Mouse (Mus musculus): ENCODE measurements at regions not wholly inside any gene's neighbourhood (a gene's known extent, or its start where the extent isn't known, plus 50 kb on each side); places are given as distances from the start of the nearest gene placed in this dataset.

DNA sequence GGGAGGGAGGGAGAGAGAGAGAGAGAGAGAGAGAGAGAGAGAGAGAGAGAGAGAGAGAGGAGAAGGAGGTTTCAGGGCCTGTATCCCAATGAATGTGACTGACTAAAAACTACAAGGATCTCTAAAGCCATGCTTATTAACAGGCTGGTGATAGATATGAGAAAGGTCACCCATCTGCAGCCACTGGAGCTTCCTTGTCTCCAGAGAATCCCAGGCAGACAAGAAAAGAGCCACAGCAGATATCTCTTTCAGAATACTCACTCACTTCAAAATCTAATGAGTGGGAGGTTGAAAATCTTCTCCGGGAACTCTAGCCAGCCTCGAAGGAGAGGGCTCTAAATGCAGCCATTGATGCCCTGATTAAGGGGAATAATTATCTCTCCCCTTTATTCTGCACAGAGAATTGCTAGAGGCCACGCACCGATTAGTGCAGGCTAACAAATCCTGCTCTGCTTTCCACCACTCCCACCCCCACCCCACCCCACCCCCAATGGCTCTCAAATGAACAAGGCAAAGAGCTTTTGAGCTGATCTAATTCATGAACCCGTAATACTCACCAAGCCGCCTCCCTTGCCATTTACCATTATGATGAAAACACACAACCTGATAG, 189.5 kb upstream of the Sox9 start:
- H3K36me3 ChIP-seq (ENCODE audit: insufficient read depth), result no peaks in the 10 kb centered on the region
- no peak overlapping the region for H3K9ac ChIP-seq
- ATAC-seq (ENCODE audit: insufficient read depth) (no peak), DNase-seq (no peak)
- WGBS, result 61% methylated on average over 6 of the region's 6 CpGs
- H3K4me2 ChIP-seq, result no peak overlapping the region
- no peaks in the 10 kb centered on the region for H3K27me3 ChIP-seq (ENCODE audit: insufficient read depth, low read length)
- H3K4me1 ChIP-seq (ENCODE audit: insufficient read depth), result no peaks in the 10 kb centered on the region; the same call in 1 of the 2 replicates
- H3K27ac ChIP-seq (ENCODE audit: low read depth), result no peak overlapping the region
- H3K4me3 ChIP-seq (ENCODE audit: low read depth, low read length), result no peak overlapping the region
- no peaks in the 10 kb centered on the region for H3K9me3 ChIP-seq (ENCODE audit: low read depth, low read length)
- no peak for TF ChIP-seq CTCF (IDR thresholded peaks at IDR 0.05; ENCODE audit: low read depth)

DNA sequence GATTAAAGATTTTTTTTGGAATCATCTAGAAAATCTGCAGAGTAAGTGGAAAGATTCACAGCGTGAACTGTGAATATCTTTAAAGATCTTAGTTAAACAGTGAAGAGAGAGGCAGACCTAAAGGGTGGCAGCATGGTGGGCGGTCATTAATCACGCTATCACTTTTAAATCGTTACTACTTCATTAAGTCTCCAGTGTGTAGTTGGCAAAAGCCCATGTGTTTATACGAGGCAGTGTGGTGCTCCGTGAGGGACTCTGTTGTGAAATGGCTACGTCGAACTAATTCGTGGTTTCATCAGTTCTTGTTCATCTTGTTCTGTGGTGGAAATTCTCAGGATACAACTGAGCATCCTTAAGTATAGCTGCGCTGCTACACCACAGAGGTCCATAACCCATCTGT, 188.2 kb upstream of the Sox9 start:
- WGBS, result 48% methylated on average over 10 of the region's 10 CpGs
- H3K4me1 ChIP-seq (ENCODE audit: insufficient read depth), result no peaks in the 10 kb centered on the region; the same call in 1 of the 2 replicates
- no peak for DNase-seq

DNA sequence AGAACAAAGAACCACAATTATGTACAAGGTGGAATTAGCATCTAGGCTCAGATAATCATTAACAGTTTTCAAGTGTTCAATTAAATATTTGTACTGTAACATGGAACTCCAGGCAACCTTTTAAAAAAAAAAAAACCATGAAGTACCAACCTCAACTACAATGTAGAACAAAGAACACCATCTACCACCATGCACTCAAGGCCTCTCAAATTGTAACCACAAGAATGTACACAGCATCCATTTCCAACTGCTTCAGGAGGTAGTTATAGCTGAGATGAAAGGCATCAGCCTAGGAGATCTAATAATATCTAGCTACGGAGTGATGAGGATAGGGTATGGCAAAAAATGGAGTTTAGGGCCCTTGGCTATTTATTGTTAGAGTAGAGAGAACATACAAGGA, 174.7 kb upstream of the Sox9 start:
- Histone ChIP-seq H3K4me3 (ENCODE audit: low read depth, low read length) (no peak overlapping the region), H3K27me3 (ENCODE audit: insufficient read depth, low read length) (no peaks in the 10 kb centered on the region), H3K4me1 (ENCODE audit: insufficient read depth) (no peaks in the 10 kb centered on the region), H3K36me3 (ENCODE audit: insufficient read depth) (no peaks in the 10 kb centered on the region), H3K4me2 (no peak overlapping the region), H3K27ac (ENCODE audit: low read depth) (no peak overlapping the region), H3K9me3 (ENCODE audit: low read depth, low read length) (no peaks in the 10 kb centered on the region), H3K9ac (no peak overlapping the region)
- ATAC-seq (ENCODE audit: insufficient read depth) (peak; percentile 87), DNase-seq (peak; percentile 53)
- 46% methylated on average over 1 of the region's 1 CpGs for WGBS
- TF ChIP-seq CTCF (IDR thresholded peaks at IDR 0.05; ENCODE audit: low read depth), result no peak

More for the DNA sequence above, 188.2 kb upstream of the Sox9 start:
- Histone ChIP-seq H3K4me2 (no peak overlapping the region), H3K4me3 (ENCODE audit: low read depth, low read length) (no peak overlapping the region), H3K9me3 (ENCODE audit: low read depth, low read length) (no peaks in the 10 kb centered on the region), H3K27ac (ENCODE audit: low read depth) (no peak overlapping the region), H3K36me3 (ENCODE audit: insufficient read depth) (no peaks in the 10 kb centered on the region), H3K27me3 (ENCODE audit: insufficient read depth, low read length) (no peaks in the 10 kb centered on the region), H3K9ac (no peak overlapping the region)
- TF ChIP-seq CTCF (IDR thresholded peaks at IDR 0.05; ENCODE audit: low read depth), result no peak
- ATAC-seq (ENCODE audit: insufficient read depth), result no peak

DNA sequence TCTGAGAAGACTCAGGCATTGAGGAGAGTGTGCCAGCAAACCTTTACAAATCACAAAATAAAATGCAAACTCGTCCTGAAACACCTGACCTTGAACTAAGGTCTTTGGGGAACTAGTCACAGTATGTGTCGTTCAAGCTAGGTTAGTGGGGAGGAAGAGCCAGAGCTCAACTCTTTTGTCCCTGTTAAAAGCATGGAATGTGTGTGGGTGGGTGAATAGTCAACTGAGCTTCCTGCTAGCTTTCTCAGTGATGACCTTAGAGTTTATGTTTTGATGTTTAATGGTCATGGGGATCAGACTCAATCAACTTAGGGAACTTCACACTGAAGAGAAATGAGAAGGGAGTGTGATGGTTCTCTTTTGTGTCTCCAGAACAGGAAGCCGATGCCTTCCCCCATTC, 172.7 kb upstream of the Sox9 start:
- Histone ChIP-seq H3K4me3 (ENCODE audit: low read depth, low read length) (no peak overlapping the region), H3K27me3 (ENCODE audit: insufficient read depth, low read length) (no peaks in the 10 kb centered on the region), H3K27ac (ENCODE audit: low read depth) (no peak overlapping the region), H3K9ac (no peak overlapping the region), H3K4me1 (ENCODE audit: insufficient read depth) (no peaks in the 10 kb centered on the region), H3K4me2 (no peak overlapping the region), H3K9me3 (ENCODE audit: low read depth, low read length) (no peaks in the 10 kb centered on the region), H3K36me3 (ENCODE audit: insufficient read depth) (no peaks in the 10 kb centered on the region)
- no peak for TF ChIP-seq CTCF (IDR thresholded peaks at IDR 0.05; ENCODE audit: low read depth)
- ATAC-seq (ENCODE audit: insufficient read depth) (no peak), DNase-seq (no peak)
- 60% methylated on average over 3 of the region's 3 CpGs for WGBS

DNA sequence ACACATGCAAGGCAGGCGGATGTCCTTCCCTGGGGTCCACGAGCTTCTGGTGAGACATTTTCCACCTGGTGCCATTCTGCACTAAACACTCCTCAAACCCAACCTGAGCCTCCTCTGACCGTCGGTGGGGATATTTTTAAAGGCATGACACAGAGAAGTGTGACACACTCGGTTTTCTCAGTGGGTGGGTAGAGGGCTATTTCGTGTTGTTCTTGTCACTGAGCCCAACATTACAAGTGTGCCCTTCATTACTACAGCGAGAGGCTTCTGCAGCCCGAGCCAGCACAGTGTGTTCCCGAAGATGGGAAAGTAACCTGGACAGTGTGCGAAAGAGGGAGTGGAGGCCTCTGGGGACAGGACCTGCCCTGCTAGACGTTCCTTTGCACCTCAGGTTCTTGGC, 171.0 kb upstream of the Sox9 start:
- Histone ChIP-seq H3K27me3 (ENCODE audit: insufficient read depth, low read length) (no peaks in the 10 kb centered on the region), H3K9ac (no peak overlapping the region), H3K4me2 (no peak overlapping the region), H3K4me3 (ENCODE audit: low read depth, low read length) (no peak overlapping the region), H3K9me3 (ENCODE audit: low read depth, low read length) (no peaks in the 10 kb centered on the region), H3K27ac (ENCODE audit: low read depth) (no peak overlapping the region), H3K36me3 (ENCODE audit: insufficient read depth) (no peaks in the 10 kb centered on the region), H3K4me1 (ENCODE audit: insufficient read depth) (no peaks in the 10 kb centered on the region)
- no peak for TF ChIP-seq CTCF (IDR thresholded peaks at IDR 0.05; ENCODE audit: low read depth)
- WGBS, result 60% methylated on average over 11 of the region's 11 CpGs
- DNase-seq, result no peak
- ATAC-seq (ENCODE audit: insufficient read depth), result no peak

DNA sequence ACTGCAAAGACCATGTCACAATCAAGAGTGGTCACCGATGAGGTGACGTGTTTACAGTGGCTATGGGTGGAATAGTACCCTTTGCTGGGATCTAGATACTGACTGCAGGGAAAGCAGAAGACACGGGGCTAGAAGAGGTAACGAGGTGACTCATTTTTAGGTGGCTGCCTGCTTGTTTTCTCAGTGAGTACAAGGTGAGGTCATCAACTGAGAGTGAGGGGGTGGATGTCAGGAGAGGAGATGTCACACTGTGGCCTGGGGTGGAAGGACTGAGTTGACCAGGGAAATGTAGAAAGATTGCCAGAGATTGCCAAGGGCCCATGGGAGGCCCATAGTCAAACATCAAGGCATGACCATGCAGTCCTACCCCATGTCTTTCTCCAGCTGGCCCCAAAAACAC, 166.4 kb upstream of the Sox9 start:
- Histone ChIP-seq H3K27ac (ENCODE audit: low read depth) (no peak overlapping the region), H3K9ac (no peak overlapping the region), H3K4me3 (ENCODE audit: low read depth, low read length) (no peak overlapping the region), H3K4me1 (ENCODE audit: insufficient read depth) (peaks cover 4% of the 10 kb centered on the region; the same call in 1 of the 2 replicates), H3K9me3 (ENCODE audit: low read depth, low read length) (no peaks in the 10 kb centered on the region), H3K36me3 (ENCODE audit: insufficient read depth) (no peaks in the 10 kb centered on the region), H3K4me2 (no peak overlapping the region), H3K27me3 (ENCODE audit: insufficient read depth, low read length) (no peaks in the 10 kb centered on the region)
- no peak for TF ChIP-seq CTCF (IDR thresholded peaks at IDR 0.05; ENCODE audit: low read depth)
- ATAC-seq (ENCODE audit: insufficient read depth) (no peak), DNase-seq (no peak)
- WGBS, result 75% methylated on average over 4 of the region's 4 CpGs

DNA sequence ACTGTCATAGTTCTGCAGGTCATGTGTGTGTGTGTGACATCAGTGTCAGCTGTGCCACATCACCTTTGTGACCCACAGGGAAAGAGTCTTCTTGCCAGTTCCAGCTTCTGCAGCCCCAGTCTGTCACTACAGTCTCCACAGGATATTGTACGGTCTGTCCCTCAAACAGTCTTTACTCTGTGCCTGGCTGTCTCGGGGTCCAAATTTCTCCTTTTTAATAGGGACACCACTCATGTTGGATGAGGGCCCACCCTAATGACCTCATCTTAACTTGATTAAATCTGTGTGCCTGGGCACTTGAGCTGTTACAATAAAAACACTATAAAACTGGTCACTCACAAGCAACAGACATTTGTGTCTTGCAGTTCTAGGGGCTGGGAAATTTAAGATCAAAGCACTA, 165.1 kb upstream of the Sox9 start:
- Histone ChIP-seq H3K27me3 (ENCODE audit: insufficient read depth, low read length) (no peaks in the 10 kb centered on the region), H3K36me3 (ENCODE audit: insufficient read depth) (no peaks in the 10 kb centered on the region), H3K4me3 (ENCODE audit: low read depth, low read length) (no peak overlapping the region), H3K27ac (ENCODE audit: low read depth) (no peak overlapping the region), H3K9me3 (ENCODE audit: low read depth, low read length) (no peaks in the 10 kb centered on the region), H3K4me2 (no peak overlapping the region), H3K9ac (no peak overlapping the region), H3K4me1 (ENCODE audit: insufficient read depth) (peaks cover 9% of the 10 kb centered on the region)
- DNase-seq (no peak), ATAC-seq (ENCODE audit: insufficient read depth) (no peak)
- no peak for TF ChIP-seq CTCF (IDR thresholded peaks at IDR 0.05; ENCODE audit: low read depth)
- 61% methylated on average over 2 of the region's 2 CpGs for WGBS

Data from lung, embryonic 14.5 days (tissue).